Mouse (Mus musculus): ENCODE measurements around the gene Adcy3. TPM values are rescaled to one million over a fixed set of nuclear protein-coding genes. Genes with fewer than 3 reads are reported as not detected.

Gene Adcy3
- 31.2 TPM for polyA plus RNA-seq (2015; fragmentation: Illumina TruSeq; extraction: RNeasy Lipid Tissue Mini Kit (QIAGEN cat#74804); ENCODE audit: low read depth, low replicate concordance)

DNA sequence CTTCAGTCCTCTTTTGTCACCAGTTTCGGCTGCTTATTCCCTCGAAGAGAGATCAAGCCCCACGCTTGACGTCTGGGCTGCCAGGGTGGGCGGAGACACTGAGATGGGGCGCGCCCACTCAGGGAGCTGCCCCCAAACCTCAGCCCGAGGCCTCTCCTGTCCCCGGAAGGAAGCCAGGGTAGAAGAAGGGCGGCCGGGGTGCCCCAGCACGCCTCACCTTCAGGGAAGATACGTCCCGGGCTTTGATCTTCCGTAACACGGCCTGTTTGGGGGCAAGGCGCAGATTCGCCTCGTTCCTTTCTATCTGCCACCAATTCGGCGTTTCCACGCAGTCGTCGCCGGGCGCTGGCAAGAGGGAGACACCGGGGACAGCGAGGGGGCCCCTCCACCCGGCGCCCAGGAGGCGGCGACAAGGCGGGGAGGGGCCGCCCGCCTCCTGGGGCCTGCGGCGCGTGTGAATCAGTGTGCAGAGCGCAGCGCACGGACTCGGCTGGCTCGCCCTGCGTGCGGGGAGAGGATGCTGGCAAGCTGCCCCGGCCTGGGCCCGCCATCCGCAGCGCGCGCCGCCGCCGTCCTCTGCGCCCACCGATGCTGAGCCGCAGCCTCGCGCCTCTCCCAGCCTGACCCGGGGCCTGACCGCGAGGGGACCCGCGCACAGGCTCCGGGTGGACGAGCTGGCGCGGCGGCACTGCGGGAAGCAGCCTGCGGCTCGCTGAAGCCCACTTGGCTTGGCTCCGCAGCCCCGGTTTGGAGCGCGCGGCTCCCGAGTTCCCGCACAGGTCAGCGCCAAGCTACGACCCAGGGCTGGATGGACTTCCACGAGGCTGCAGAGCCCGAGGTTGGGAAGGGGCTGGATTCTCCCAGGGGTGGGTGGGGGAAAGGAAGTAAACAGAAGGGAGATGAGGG is at the start of gene Adcy3:
TSS of gene Adcy3 (plus strand) at position 163 of the 906 bp plus-strand sequence.

GRCm38 (mm10) chr12:4233572-4234508 is 100.9 kb downstream of the Adcy3 start, which contains the start of the genes Ptrhd1 and Cenpo:
Ptrhd1 (plus strand) TSS chr12:4234027.
Cenpo (minus strand) TSS chr12:4234294.

Other genes starting within 250 kb of the Adcy3 start
- gene Pomc, start 178.2 kb upstream of the Adcy3 start, polyA plus RNA-seq (2015; fragmentation: Illumina TruSeq; extraction: RNeasy Lipid Tissue Mini Kit (QIAGEN cat#74804); ENCODE audit: low read depth, low replicate concordance) = 3.2 TPM
- gene Efr3b, start 94.2 kb upstream of the Adcy3 start, polyA plus RNA-seq (2015; fragmentation: Illumina TruSeq; extraction: RNeasy Lipid Tissue Mini Kit (QIAGEN cat#74804); ENCODE audit: low read depth, low replicate concordance) = 81.5 TPM
- gene Dnajc27, start 50.5 kb upstream of the Adcy3 start, polyA plus RNA-seq (2015; fragmentation: Illumina TruSeq; extraction: RNeasy Lipid Tissue Mini Kit (QIAGEN cat#74804); ENCODE audit: low read depth, low replicate concordance) = 74.9 TPM
- gene Ptrhd1, start 100.9 kb downstream of the Adcy3 start, polyA plus RNA-seq (2015; fragmentation: Illumina TruSeq; extraction: RNeasy Lipid Tissue Mini Kit (QIAGEN cat#74804); ENCODE audit: low read depth, low replicate concordance) = 7.2 TPM
- gene Cenpo, start 101.2 kb downstream of the Adcy3 start, polyA plus RNA-seq (2015; fragmentation: Illumina TruSeq; extraction: RNeasy Lipid Tissue Mini Kit (QIAGEN cat#74804); ENCODE audit: low read depth, low replicate concordance) = 4.5 TPM